Mouse (Mus musculus) ZHBTc4 (cell line): ENCODE measurements around the gene Fbxo28.

ENCODE experiments used
- DNase-seq: peaks from one replicate; pipeline ENCODE4 v3.0.0-alpha.2; 2011; ENCODE audit warnings: low read depth, low spot score

Gene Fbxo28

GRCm38 (mm10) chr1:182340821-182341781 lies at the start of gene Fbxo28:
Gene Fbxo28 (minus strand): TSS chr1:182341629.
- DNase-seq: peak; percentile 93

GRCm38 (mm10) chr1:182388729-182389128 lies 47.3 kb upstream of the Fbxo28 start:
- peak; percentile 4 for DNase-seq

GRCm38 (mm10) chr1:182386449-182386848 lies 45.0 kb upstream of the Fbxo28 start:
- no peak for DNase-seq

DNA sequence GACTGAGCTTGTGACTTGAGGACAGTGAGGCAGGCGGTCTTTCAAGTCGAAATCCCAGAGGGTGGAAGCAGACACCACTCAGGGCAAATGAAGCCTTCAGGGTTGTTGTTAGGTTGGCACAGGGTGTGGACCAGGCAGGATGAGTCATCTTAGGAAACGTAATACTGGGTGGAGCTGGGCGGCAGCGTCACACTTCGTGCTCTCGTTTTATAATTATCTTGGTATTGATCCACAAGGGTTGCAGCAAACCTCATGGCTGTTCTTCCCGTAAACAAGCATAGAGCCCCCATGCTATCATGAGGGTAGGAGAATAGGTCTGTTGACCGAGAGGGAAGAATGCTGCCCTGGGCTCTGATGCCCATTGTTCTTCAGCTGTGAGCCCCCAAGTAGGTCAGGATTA lies 41.7 kb upstream of the Fbxo28 start:
- no peak for DNase-seq

GRCm38 (mm10) chr1:182381327-182381726 lies 39.9 kb upstream of the Fbxo28 start:
- peak; percentile 68 for DNase-seq

GRCm38 (mm10) chr1:182380683-182381082 lies 39.3 kb upstream of the Fbxo28 start:
- no peak for DNase-seq

- DNase-seq: no peak
Observed at GRCm38 (mm10) chr1:182378876-182379275, 37.4 kb upstream of the Fbxo28 start.

- DNase-seq: no peak
Observed at GRCm38 (mm10) chr1:182378205-182378835, 36.9 kb upstream of the Fbxo28 start.

- no peak for DNase-seq
Observed at GRCm38 (mm10) chr1:182377519-182377918, 36.1 kb upstream of the Fbxo28 start.

DNA sequence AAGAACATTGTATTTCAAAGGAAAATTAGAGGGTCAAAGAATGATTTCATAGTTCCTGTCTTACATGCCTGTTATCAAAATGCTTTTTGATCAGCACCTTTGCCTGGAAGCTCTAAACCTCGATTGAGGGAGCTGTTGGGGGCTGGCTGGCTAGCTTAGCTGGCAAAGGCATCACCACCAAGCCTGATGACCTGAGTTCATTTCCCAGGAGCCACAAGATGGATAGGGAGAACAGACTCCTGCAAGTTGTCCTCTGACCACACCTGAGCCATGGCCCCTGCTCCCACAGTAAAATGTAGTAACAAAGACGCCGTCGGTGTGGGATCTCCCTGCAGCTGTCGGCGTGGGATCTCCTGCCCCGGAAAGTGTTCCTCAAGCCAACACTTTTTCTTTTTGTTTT lies 35.4 kb upstream of the Fbxo28 start:
- no peak for DNase-seq

- peak; percentile 69 for DNase-seq
Observed at GRCm38 (mm10) chr1:182376221-182376620, 34.8 kb upstream of the Fbxo28 start.

DNA sequence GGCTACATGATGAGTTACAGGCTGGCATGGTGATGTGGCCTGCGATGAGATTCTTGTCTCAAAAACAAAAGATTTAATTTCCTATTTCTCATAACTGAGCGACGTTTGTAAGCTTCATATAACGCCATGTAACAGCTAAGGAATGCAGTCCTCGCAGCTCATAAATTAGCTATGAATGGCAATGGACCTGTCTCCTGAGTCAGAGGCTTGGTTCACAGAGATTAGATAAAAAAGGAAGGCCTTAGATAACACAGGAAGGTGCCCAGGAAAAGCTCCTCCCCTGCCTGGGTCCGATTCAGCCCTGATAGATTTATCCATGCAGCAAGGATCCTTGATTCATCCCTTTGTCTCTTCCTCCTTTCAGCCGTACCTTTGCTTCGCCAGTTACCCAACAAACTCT lies 30.5 kb upstream of the Fbxo28 start:
- no peak for DNase-seq

GRCm38 (mm10) chr1:182369435-182369834 lies 28.0 kb upstream of the Fbxo28 start:
- DNase-seq: no peak

GRCm38 (mm10) chr1:182368782-182369181 lies 27.4 kb upstream of the Fbxo28 start:
- no peak for DNase-seq

DNA sequence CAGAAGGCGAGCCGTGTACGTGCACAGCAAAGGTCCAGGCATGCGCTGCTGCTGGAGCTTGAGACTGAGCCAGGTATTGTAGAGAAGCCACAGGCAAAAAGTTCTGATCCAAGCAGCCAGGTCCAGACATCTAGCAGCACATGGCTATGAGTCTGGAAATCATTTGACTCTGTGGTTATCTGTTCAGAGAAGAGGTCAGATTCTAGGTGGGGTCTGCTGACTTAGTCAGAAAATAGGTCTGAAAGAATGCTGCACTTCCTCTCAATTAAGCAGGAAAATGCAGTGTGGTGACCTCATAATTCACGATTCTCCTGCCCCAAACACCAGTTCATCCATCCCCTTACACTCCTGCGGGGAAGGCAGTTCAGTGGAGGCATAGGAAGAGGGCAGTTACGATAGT lies 26.9 kb upstream of the Fbxo28 start:
- DNase-seq: no peak

GRCm38 (mm10) chr1:182363683-182364404 lies 22.4 kb upstream of the Fbxo28 start:
- DNase-seq: no peak

DNA sequence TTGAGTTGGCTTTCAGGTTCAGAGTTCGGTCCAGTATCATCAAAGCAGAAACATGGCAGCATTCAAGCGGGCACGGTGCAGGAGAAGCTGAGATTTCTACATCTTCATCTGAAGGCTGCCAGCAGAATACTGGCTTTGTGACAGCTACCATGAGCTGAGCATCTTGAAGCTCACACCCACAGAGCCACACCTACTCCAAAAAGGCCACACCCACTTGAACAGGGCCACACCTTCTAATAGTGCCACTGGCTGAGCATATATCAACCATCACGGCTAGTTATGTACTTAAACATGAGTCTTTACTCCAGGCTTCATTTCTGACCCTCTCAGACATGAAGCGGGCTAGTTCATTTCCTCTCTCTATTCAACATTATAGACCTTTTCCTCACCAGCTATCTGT lies 21.3 kb upstream of the Fbxo28 start:
- DNase-seq: no peak

- DNase-seq: no peak
Observed at GRCm38 (mm10) chr1:182358133-182358532, 16.7 kb upstream of the Fbxo28 start.

DNA sequence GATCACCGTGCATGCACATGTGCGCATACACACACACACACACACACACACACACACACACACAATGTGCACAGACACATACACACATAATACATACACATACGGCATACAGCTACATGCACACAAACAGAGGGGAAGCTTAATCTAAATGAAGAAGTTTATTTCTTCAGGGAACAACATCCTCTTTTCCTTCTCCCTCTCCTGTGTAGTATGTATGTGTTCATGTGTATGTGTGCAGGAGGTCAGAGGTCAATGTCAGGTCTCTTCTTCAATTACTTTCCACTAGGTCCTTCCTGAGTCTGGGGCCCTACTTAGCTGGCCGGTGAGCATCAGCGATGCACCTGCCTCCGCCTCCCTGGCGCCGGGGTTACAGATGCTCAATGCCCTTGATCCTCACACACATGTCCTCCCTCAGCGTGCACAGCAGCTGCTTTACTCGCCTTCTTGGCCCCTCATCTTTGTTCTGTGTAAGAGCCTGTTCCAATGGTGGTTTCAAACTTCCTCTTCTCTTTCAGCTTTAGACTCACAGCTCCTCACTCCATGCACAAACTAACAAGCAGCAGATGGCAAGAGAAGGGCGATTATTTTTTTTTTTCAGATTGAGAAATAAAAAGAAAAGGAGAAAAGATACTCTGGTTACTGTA lies 13.2 kb upstream of the Fbxo28 start:
- DNase-seq: no peak

- no peak for DNase-seq
Observed at GRCm38 (mm10) chr1:182349557-182349956, 8.1 kb upstream of the Fbxo28 start.

GRCm38 (mm10) chr1:182346491-182346890 lies 5.1 kb upstream of the Fbxo28 start:
- no peak for DNase-seq

DNA sequence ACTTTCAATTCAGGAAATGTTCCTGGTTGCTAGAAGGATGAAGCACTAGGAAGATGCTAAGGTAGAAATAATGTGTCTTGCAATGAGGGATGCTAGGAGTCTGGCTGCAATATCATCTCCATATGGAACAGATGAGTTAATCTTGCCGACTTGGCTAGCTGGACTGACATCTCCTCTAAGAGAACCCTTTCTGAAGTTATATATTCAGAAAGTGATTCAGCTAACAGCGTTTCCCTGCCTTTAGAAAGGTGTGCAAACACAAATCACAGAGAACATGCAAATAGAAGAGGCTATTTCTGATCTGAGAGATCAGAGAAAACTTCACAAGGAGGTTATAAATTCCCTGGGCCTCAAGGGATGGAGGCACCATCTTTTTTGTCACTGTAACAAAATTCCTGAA lies 4.4 kb upstream of the Fbxo28 start:
- DNase-seq: no peak
